Mouse (Mus musculus): ENCODE measurements around the gene Ncmap. TPM values are rescaled to one million over a fixed set of nuclear protein-coding genes. Genes with fewer than 3 reads are reported as not detected.

Gene Ncmap
- polyA plus RNA-seq (2015; fragmentation: Nextera tagmentation; extraction: Ambion mirVana) = 6.0 and 7.0 TPM in 2 replicates

DNA sequence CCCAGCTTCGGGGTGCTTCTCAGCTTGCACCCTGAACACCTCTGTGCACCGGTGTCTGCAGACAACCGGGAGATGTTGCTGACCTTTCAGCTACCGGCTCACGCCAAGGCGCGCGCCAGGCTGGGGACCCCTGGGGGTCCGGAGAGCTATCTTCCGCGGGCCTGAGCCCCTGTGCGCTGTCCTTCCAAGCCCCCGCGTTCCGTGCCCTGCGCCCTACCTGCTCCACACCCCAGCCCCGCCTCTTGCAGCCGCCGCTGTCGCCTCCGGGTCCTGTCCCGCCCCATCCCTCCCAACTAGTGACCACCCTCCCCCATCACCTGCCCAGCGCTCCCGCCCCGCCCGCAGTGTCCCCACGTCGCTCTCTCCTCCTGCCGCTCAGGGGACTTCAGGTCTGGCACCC, at the start of gene Ncmap:
Ncmap (minus strand) TSS at position 237 of the 400 bp plus-strand sequence.
- no peak for ATAC-seq (ENCODE audit: insufficient number of reproducible peaks, insufficient read depth, low FRiP score, low TSS enrichment, low read depth)

DNA sequence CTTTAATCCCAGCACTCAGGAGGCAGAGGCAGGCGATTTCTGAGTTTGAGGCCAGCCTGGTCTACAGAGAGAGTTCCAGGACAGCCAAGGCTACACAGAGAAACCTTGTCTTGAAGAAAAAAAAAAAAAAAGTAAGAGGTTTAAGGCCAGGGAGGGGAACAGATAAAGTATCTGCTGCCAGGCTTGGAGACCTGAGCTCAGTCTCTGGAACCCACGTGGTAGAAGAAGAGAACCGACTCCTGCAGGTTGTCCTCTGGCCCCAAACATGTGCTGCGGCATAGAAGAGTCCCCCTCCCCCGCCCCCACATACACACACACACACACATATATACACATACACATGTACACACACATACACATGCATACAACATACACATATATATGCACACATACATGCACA, 44.4 kb upstream of the Ncmap start:
- Histone ChIP-seq H3K9ac (no peak overlapping the region), H3K4me1 (peaks cover 6% of the 10 kb centered on the region), H3K9me3 (no peaks in the 10 kb centered on the region), H3K27me3 (no peaks in the 10 kb centered on the region), H3K36me3 (no peaks in the 10 kb centered on the region), H3K4me3 (no peak overlapping the region), H3K4me2 (no peak overlapping the region), H3K27ac (no peak overlapping the region)
- no peak for ATAC-seq (ENCODE audit: insufficient number of reproducible peaks, insufficient read depth, low FRiP score, low TSS enrichment, low read depth)
- 76% methylated on average over 5 of the region's 5 CpGs for WGBS

More for the DNA sequence above, at the start of gene Ncmap:
- peak within 1 kb of the TSS; percentile 48 for H3K4me3 ChIP-seq
- peaks cover 15% of the 10 kb centered on the region for H3K4me1 ChIP-seq
- H3K9ac ChIP-seq = peak within 1 kb of the TSS; percentile 69
- H3K4me2 ChIP-seq = peak within 1 kb of the TSS; percentile 85
- no peaks in the 10 kb centered on the region for H3K36me3 ChIP-seq
- under 1% methylated on average over 29 of the region's 29 CpGs for WGBS
- no peaks in the 10 kb centered on the region for H3K9me3 ChIP-seq
- H3K27me3 ChIP-seq = peaks cover 40% of the 10 kb centered on the region
- no peak within 1 kb of the TSS for H3K27ac ChIP-seq

DNA sequence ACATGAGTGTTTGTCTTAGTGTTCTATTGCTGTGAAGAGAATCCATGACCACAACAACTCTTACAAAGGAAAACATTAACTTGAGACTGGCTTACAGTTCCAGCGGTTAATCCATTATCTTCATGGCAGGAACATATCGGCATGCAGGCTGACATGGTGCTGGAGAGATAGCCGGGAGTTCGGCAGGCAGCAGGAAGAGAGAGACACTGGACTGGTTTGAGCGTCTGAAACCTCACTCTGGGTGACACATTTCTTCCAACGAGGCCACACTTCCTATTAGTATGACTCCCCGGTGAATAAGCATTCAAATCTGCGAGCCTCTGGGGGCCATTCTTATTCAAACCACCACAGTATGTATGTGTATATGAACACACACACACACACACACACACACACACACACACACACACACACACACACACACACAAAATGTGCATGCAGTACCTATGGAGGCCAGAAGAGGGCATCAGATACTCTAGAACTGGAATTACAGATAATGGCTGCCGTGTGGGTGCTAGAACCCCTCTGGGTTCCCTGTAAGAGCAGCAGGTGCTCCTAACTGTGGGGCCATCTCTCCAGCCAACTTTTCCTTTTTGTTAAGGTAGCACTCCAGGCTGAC, 42.0 kb upstream of the Ncmap start:
- WGBS = 60% methylated on average over 9 of the region's 9 CpGs
- H3K4me1 ChIP-seq = peaks cover 6% of the 10 kb centered on the region
- H3K9me3 ChIP-seq = no peaks in the 10 kb centered on the region
- H3K36me3 ChIP-seq = no peaks in the 10 kb centered on the region
- H3K27me3 ChIP-seq = no peaks in the 10 kb centered on the region
- H3K9ac ChIP-seq = no peak overlapping the region
- H3K4me2 ChIP-seq = no peak overlapping the region
- ATAC-seq (ENCODE audit: insufficient number of reproducible peaks, insufficient read depth, low FRiP score, low TSS enrichment, low read depth) = no peak
- no peak overlapping the region for H3K27ac ChIP-seq
- no peak overlapping the region for H3K4me3 ChIP-seq

DNA sequence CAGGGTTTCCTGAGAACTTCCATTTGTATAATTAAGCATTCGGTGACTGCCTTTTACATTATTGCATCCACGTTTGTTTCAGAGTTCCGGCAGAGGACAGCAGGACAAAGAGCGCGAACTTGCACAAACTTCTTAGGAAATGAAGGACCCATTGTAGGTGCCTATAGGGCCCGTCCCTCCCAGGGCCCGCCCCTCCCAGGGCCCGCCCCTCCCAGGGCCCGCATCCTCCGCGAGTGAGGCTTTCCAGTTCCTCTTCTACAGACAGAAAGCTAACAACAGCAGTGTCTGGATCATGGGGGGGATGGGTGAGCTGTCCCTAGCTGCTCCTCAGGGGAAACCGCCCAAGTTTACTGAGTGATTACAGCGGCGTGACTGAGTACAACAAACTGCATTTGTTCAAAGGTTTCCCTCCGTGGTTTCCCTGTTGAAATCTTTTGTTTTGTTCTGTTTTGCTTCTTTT, 41.2 kb upstream of the Ncmap start:
- peak overlapping the region; percentile 27 for H3K4me3 ChIP-seq
- 2% methylated on average over 15 of the region's 15 CpGs for WGBS
- peak overlapping the region; percentile 40 for H3K27ac ChIP-seq

DNA sequence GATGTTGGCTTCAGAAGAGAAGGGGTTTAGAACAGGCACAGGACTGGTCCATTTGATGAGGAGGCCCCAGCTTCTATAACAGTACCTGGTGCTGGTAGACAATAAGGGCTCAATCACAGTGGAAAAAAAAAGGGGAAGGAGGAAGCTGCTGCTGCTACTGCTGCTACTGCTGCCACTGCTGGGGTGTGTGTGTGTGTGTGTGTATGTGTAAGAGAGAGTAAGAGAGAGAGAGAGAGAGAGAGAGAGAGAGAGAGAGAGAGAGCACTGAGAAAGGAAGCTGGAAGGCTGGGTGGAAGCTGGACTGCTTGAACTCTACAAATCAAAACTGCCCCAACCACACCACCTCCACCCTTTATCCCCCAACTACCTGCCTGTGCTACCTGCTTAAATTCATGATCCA, 39.9 kb upstream of the Ncmap start:
- no peaks in the 10 kb centered on the region for H3K9me3 ChIP-seq
- no peaks in the 10 kb centered on the region for H3K27me3 ChIP-seq
- ATAC-seq (ENCODE audit: insufficient number of reproducible peaks, insufficient read depth, low FRiP score, low TSS enrichment, low read depth) = no peak
- no peak overlapping the region for H3K27ac ChIP-seq
- peaks cover 16% of the 10 kb centered on the region for H3K4me1 ChIP-seq
- H3K9ac ChIP-seq = no peak overlapping the region
- no peak overlapping the region for H3K4me2 ChIP-seq
- no peak overlapping the region for H3K4me3 ChIP-seq
- H3K36me3 ChIP-seq = no peaks in the 10 kb centered on the region

More for the DNA sequence above, 41.2 kb upstream of the Ncmap start:
- H3K27me3 ChIP-seq = no peaks in the 10 kb centered on the region
- ATAC-seq (ENCODE audit: insufficient number of reproducible peaks, insufficient read depth, low FRiP score, low TSS enrichment, low read depth) = peak; percentile 82; the same call in 1 of the 2 replicates
- peak overlapping the region; percentile 59; the same call in 1 of the 2 replicates for H3K9ac ChIP-seq
- H3K36me3 ChIP-seq = no peaks in the 10 kb centered on the region
- H3K9me3 ChIP-seq = no peaks in the 10 kb centered on the region
- H3K4me2 ChIP-seq = peak overlapping the region; percentile 53
- H3K4me1 ChIP-seq = peaks cover 12% of the 10 kb centered on the region

DNA sequence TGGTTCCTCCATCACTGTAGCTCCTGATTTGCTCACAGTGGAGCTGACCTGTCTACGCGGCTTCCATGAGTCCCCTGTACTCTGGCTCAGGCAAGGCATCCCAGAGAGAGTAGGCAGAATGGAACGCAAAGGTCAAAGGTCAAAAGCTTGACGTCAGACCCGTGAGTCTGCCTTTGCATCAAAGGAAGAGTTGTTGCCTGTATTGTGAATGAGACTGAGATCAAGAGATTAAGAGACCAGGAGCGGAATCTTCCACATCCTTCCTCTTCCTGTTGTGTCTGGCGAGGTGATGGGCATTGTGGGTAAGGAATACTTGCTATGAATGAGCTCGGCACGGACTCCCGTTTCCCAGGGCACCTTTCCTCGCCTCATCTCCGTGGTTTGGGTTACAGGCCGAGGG, 38.3 kb upstream of the Ncmap start:
- H3K4me2 ChIP-seq = no peak overlapping the region
- ATAC-seq (ENCODE audit: insufficient number of reproducible peaks, insufficient read depth, low FRiP score, low TSS enrichment, low read depth) = no peak
- H3K4me3 ChIP-seq = no peak overlapping the region
- peaks cover 17% of the 10 kb centered on the region for H3K4me1 ChIP-seq
- no peaks in the 10 kb centered on the region for H3K9me3 ChIP-seq
- H3K27ac ChIP-seq = no peak overlapping the region
- no peaks in the 10 kb centered on the region for H3K27me3 ChIP-seq
- no peaks in the 10 kb centered on the region for H3K36me3 ChIP-seq
- H3K9ac ChIP-seq = no peak overlapping the region
- WGBS = 54% methylated on average over 13 of the region's 13 CpGs

DNA sequence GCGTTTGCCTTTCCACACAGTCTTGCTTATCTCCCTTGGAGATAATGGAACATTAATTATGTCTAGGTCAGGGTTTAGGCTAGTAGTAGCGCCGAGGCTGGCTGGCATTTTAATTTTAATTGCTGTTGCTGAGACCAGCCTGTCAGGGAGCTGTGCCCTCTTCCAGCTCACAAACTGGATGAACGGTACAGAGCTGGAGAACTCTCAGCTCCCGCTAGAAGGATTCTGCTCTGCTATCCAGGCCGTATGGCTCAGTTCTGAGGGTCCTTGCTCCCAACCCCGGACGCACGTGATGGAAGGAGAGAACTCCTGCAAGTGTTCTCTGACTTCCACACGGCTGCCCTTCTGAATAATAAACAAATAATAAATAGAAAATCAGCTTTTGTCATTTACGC, 36.4 kb upstream of the Ncmap start:
- Histone ChIP-seq H3K4me3 (peak overlapping the region; percentile 75), H3K27me3 (no peaks in the 10 kb centered on the region), H3K9ac (peak overlapping the region; percentile 85), H3K9me3 (no peaks in the 10 kb centered on the region), H3K4me1 (peaks cover 15% of the 10 kb centered on the region), H3K4me2 (peak overlapping the region; percentile 93), H3K27ac (peak overlapping the region; percentile 55), H3K36me3 (no peaks in the 10 kb centered on the region)
- no peak for ATAC-seq (ENCODE audit: insufficient number of reproducible peaks, insufficient read depth, low FRiP score, low TSS enrichment, low read depth)
- 28% methylated on average over 11 of the region's 11 CpGs for WGBS

DNA sequence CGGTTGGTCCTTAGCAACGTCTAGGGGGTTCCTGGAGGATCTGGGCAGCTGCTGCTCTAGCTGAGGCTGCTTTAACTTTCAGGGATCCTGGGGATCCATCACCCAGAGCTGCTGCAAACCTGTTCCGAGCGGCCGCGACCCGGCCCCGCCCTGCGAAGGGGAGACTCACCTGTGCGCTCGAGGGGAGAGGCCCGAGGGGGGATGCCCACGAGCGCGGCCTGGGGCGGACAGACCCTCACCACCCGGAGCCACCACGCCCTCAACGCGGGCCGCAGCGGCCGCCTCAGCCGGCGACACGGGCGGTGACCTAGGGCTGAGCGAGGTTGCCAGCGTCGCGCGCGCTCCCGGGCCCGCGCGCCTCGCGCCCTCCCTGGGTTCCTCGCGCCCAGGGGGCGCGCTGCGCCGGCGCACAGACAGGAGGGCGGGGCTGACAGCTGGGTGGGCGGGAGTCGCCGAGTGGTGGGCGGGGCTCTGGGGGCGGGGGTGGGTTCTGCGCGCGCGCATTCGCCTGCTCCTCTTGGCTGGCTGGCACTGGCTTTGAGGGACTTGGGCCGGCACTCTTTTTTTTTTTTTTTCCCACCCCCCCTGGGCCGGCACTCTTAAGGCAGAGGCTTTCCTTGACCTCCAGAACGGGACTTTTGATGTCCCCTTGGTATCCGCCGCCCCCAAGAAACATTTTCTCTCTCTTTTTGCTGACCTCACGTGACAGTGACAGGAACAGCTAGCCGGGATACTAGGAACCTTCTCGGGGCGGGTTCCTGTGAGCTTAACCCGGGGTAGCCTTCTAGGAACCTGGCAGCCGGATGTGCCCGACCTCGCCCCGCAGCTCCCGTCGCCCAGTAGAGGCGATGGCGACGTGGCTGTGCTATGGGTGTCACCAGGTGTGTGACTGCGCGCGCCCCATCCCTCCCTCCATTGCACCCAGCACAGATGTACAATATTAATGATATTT, 35.7 kb upstream of the Ncmap start, which contains the start of gene Rcan3:
Rcan3 (minus strand) TSS at position 411 of the 952 bp plus-strand sequence.
- Histone ChIP-seq H3K9me3 (no peaks in the 10 kb centered on the region), H3K4me2 (peak within 1 kb of the TSS; percentile 93), H3K9ac (peak within 1 kb of the TSS; percentile 85), H3K27me3 (no peaks in the 10 kb centered on the region), H3K4me3 (peak within 1 kb of the TSS; percentile 75), H3K4me1 (peaks cover 11% of the 10 kb centered on the region; the same call in 1 of the 2 replicates), H3K36me3 (no peaks in the 10 kb centered on the region), H3K27ac (peak within 1 kb of the TSS; percentile 55)
- ATAC-seq (ENCODE audit: insufficient number of reproducible peaks, insufficient read depth, low FRiP score, low TSS enrichment, low read depth) = peak; percentile 70
- under 1% methylated on average over 77 of the region's 79 CpGs for WGBS

DNA sequence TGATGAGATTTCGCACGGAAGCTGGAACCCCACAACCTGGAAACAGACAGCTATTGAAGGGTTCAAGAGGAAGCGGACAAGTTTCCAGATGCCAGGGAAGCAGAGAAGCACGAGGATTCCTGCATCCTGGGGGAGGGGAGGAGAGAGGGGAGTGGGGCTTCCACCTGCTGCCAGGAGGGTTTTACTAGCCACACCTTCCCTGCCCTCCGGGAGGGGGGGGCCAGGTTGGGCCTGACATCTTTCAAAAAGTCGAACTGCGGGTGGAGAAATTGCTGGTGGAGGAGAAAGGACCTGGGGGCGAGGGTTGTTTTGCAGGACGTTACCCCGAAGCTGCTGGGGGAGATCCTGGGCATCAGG, 35.0 kb upstream of the Ncmap start:
- WGBS = 3% methylated on average over 10 of the region's 10 CpGs
- peak; percentile 18; the same call in 1 of the 2 replicates for ATAC-seq (ENCODE audit: insufficient number of reproducible peaks, insufficient read depth, low FRiP score, low TSS enrichment, low read depth)
- Histone ChIP-seq H3K9me3 (no peaks in the 10 kb centered on the region), H3K27me3 (no peaks in the 10 kb centered on the region), H3K4me2 (peak overlapping the region; percentile 93), H3K9ac (peak overlapping the region; percentile 85), H3K4me1 (peaks cover 11% of the 10 kb centered on the region; the same call in 1 of the 2 replicates), H3K27ac (no peak overlapping the region), H3K36me3 (no peaks in the 10 kb centered on the region), H3K4me3 (peak overlapping the region; percentile 75)

DNA sequence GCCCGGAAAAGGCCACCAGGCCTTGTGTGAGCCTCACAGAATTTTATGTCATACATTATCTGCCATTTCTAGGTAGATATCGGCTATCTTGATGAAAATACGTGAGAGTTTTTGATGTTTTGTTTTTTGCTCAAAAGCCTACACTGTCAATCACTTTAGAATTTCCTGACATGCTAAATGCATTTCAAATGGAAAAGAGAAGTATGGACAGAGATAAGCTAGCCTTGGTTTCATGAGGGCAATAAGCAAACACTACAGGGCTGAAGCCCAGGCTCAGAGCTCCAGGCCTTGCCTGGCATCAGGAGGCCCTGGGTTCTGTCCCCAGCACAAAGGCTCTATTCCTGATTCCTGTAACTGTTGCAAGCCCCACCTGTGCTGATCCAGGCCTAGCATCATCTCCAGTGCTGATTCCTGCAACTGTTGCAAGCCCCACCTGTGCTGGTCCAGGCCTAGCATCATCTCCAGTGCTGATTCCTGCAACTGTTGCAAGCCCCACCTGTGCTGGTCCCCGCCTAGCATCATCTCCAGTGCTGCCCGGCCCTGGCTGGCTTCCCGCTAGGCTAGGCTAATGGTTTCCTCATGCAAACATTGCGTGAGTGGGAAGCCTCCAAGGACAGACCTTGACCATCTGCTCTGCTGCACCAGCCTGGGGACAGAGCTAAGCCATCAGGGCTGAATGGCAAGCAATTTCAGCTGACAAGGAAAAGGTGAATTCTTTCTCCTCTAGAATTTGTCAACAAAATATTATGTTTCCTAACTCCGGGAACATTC, 32.1 kb upstream of the Ncmap start:
- Histone ChIP-seq H3K27me3 (no peaks in the 10 kb centered on the region), H3K27ac (no peak overlapping the region), H3K4me2 (no peak overlapping the region), H3K9ac (no peak overlapping the region), H3K9me3 (no peaks in the 10 kb centered on the region), H3K4me3 (no peak overlapping the region), H3K4me1 (peaks cover 14% of the 10 kb centered on the region; the same call in 1 of the 2 replicates), H3K36me3 (peaks cover under 1% of the 10 kb centered on the region; the same call in 1 of the 2 replicates)
- ATAC-seq (ENCODE audit: insufficient number of reproducible peaks, insufficient read depth, low FRiP score, low TSS enrichment, low read depth) = no peak
- 70% methylated on average over 8 of the region's 8 CpGs for WGBS

DNA sequence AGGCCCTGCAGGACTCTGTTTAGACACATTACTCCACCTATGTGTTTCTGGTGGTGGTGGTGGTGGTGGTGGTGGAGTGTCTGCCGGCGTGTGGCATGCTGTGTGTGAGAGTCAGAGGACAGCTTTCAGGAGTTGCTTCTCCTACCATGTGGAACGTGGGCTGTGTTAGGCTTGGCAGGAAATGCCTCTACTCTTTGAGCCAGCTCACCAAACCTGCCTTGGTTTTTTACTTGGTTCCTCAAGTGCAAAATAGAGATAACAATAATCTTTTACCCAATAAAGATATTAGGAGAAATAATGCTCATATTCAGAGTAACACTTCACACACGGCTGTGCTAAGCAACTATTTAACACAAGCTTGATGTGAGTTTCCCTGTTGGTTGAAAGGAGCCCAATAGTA, 31.4 kb upstream of the Ncmap start:
- H3K9ac ChIP-seq = no peak overlapping the region
- no peaks in the 10 kb centered on the region for H3K9me3 ChIP-seq
- H3K4me3 ChIP-seq = no peak overlapping the region
- ATAC-seq (ENCODE audit: insufficient number of reproducible peaks, insufficient read depth, low FRiP score, low TSS enrichment, low read depth) = no peak
- H3K36me3 ChIP-seq = peaks cover 5% of the 10 kb centered on the region; the same call in 1 of the 2 replicates
- H3K4me1 ChIP-seq = peaks cover 9% of the 10 kb centered on the region; the same call in 1 of the 2 replicates
- H3K27me3 ChIP-seq = no peaks in the 10 kb centered on the region
- no peak overlapping the region for H3K4me2 ChIP-seq
- no peak overlapping the region for H3K27ac ChIP-seq
- 84% methylated on average over 4 of the region's 4 CpGs for WGBS

All from embryonic facial prominence, embryonic 13.5 days (tissue).